Mouse (Mus musculus): ENCODE data around the gene Minpp1. TPM values are rescaled to one million over a fixed set of nuclear protein-coding genes. Genes with fewer than 3 reads are reported as not detected.

Minpp1 gene
- polyA plus RNA-seq, 1 experiment from 2014 or later: 64.0 TPM

- H3K27me3 ChIP-seq (ENCODE audit: insufficient read depth, poor library complexity, severe bottlenecking): no peaks in the 10 kb centered on the region
- no peaks in the 10 kb centered on the region for H3K9me3 ChIP-seq
- H3K4me1 ChIP-seq (replicated peaks): no peaks in the 10 kb centered on the region
- no peak overlapping the region for H3K27ac ChIP-seq
- H3K36me3 ChIP-seq: no peaks in the 10 kb centered on the region
- no peak for DNase-seq (ENCODE audit: low spot score)
- 88% methylated on average over 9 of the region's 9 CpGs for WGBS
- H3K4me3 ChIP-seq: no peak overlapping the region
Measured at GRCm38 (mm10) chr19:32542784-32543490, 57.4 kb downstream of the Minpp1 start.

GRCm38 (mm10) chr19:32547396-32547795, 61.8 kb downstream of the Minpp1 start:
- 88% methylated on average over 3 of the region's 3 CpGs for WGBS
- Histone ChIP-seq H3K4me1 (replicated peaks) (no peaks in the 10 kb centered on the region), H3K4me3 (no peak overlapping the region), H3K27me3 (ENCODE audit: insufficient read depth, poor library complexity, severe bottlenecking) (no peaks in the 10 kb centered on the region), H3K27ac (no peak overlapping the region), H3K9me3 (no peaks in the 10 kb centered on the region), H3K36me3 (no peaks in the 10 kb centered on the region)
- no peak for DNase-seq (ENCODE audit: low spot score)

- Histone ChIP-seq H3K27me3 (ENCODE audit: insufficient read depth, poor library complexity, severe bottlenecking) (no peaks in the 10 kb centered on the region), H3K4me3 (no peak overlapping the region), H3K9me3 (no peaks in the 10 kb centered on the region), H3K36me3 (no peaks in the 10 kb centered on the region), H3K4me1 (replicated peaks) (no peaks in the 10 kb centered on the region), H3K27ac (no peak overlapping the region)
- WGBS: 93% methylated on average over 15 of the region's 15 CpGs
- no peak for DNase-seq (ENCODE audit: low spot score)
Measured at GRCm38 (mm10) chr19:32548202-32548601, 62.6 kb downstream of the Minpp1 start.

GRCm38 (mm10) chr19:32550446-32550845, 64.9 kb downstream of the Minpp1 start:
- H3K9me3 ChIP-seq: no peaks in the 10 kb centered on the region

GRCm38 (mm10) chr19:32551442-32551841, 65.9 kb downstream of the Minpp1 start:
- no peak overlapping the region for H3K27ac ChIP-seq
- H3K27me3 ChIP-seq (ENCODE audit: insufficient read depth, poor library complexity, severe bottlenecking): no peaks in the 10 kb centered on the region
- no peaks in the 10 kb centered on the region for H3K36me3 ChIP-seq
- H3K9me3 ChIP-seq: no peaks in the 10 kb centered on the region
- H3K4me3 ChIP-seq: no peak overlapping the region
- 85% methylated on average over 3 of the region's 3 CpGs for WGBS
- no peak for DNase-seq (ENCODE audit: low spot score)
- 0 out of 2 replicates have a peak, but pooled peaks cover 4% of the 10 kb centered on the region for H3K4me1 ChIP-seq (replicated peaks)

More at GRCm38 (mm10) chr19:32550446-32550845, 64.9 kb downstream of the Minpp1 start:
- H3K4me1 ChIP-seq (replicated peaks): 0 out of 2 replicates have a peak, but pooled peaks cover 4% of the 10 kb centered on the region
- no peak overlapping the region for H3K4me3 ChIP-seq
- 81% methylated on average over 5 of the region's 5 CpGs for WGBS
- no peak for DNase-seq (ENCODE audit: low spot score)
- H3K27ac ChIP-seq: no peak overlapping the region
- H3K27me3 ChIP-seq (ENCODE audit: insufficient read depth, poor library complexity, severe bottlenecking): no peaks in the 10 kb centered on the region
- no peaks in the 10 kb centered on the region for H3K36me3 ChIP-seq

GRCm38 (mm10) chr19:32552106-32552505, 66.5 kb downstream of the Minpp1 start:
- DNase-seq (ENCODE audit: low spot score): no peak
- WGBS: 83% methylated on average over 1 of the region's 1 CpGs

GRCm38 (mm10) chr19:32553310-32553709, 67.7 kb downstream of the Minpp1 start:
- Histone ChIP-seq H3K4me1 (replicated peaks) (0 out of 2 replicates have a peak, but pooled peaks cover 4% of the 10 kb centered on the region), H3K27me3 (ENCODE audit: insufficient read depth, poor library complexity, severe bottlenecking) (no peaks in the 10 kb centered on the region), H3K4me3 (no peak overlapping the region), H3K9me3 (no peaks in the 10 kb centered on the region), H3K27ac (no peak overlapping the region), H3K36me3 (no peaks in the 10 kb centered on the region)
- DNase-seq (ENCODE audit: low spot score): no peak
- 86% methylated on average over 3 of the region's 3 CpGs for WGBS

More at GRCm38 (mm10) chr19:32552106-32552505, 66.5 kb downstream of the Minpp1 start:
- H3K9me3 ChIP-seq: no peaks in the 10 kb centered on the region
- H3K4me1 ChIP-seq (replicated peaks): 0 out of 2 replicates have a peak, but pooled peaks cover 4% of the 10 kb centered on the region
- H3K36me3 ChIP-seq: no peaks in the 10 kb centered on the region
- H3K27ac ChIP-seq: no peak overlapping the region
- H3K4me3 ChIP-seq: no peak overlapping the region
- H3K27me3 ChIP-seq (ENCODE audit: insufficient read depth, poor library complexity, severe bottlenecking): no peaks in the 10 kb centered on the region

- no peak overlapping the region for H3K27ac ChIP-seq
- no peaks in the 10 kb centered on the region for H3K9me3 ChIP-seq
- WGBS: 33% methylated on average over 3 of the region's 3 CpGs
- 0 out of 2 replicates have a peak, but pooled peaks cover 4% of the 10 kb centered on the region for H3K4me1 ChIP-seq (replicated peaks)
- no peaks in the 10 kb centered on the region for H3K36me3 ChIP-seq
- DNase-seq (ENCODE audit: low spot score): no peak
- no peaks in the 10 kb centered on the region for H3K27me3 ChIP-seq (ENCODE audit: insufficient read depth, poor library complexity, severe bottlenecking)
- no peak overlapping the region for H3K4me3 ChIP-seq
Measured at GRCm38 (mm10) chr19:32555257-32555656, 69.7 kb downstream of the Minpp1 start.

Other genes starting within 250 kb of the Minpp1 start
- 13.9 and 14.4 TPM in 2 replicates for gene Sgms1, start 96.1 kb upstream of the Minpp1 start, polyA plus RNA-seq (2016; fragmentation: Nextera tagmentation; extraction: Ambion mirVana)
- gene Rpl9-ps6, start 19.2 kb upstream of the Minpp1 start, polyA plus RNA-seq (2016; fragmentation: Nextera tagmentation; extraction: Ambion mirVana): 54.2 and 59.2 TPM in 2 replicates
- 0.68 and 1.7 TPM in 2 replicates for gene Papss2, start 110.0 kb downstream of the Minpp1 start, polyA plus RNA-seq (2016; fragmentation: Nextera tagmentation; extraction: Ambion mirVana)